Mouse (Mus musculus) intestine, postnatal 0 days (tissue): ENCODE measurements around the gene Prkca. TPM values are rescaled to one million over a fixed set of nuclear protein-coding genes. Genes with fewer than 3 reads are reported as not detected.

Source experiments
- ATAC-seq: fragments of 200-750 bp; cut with Nextera tagmentation; 2 replicates; pipeline ENCODE4 v1.8.0; 2017; ENCODE audit warnings: mild to moderate bottlenecking, moderate TSS enrichment, moderate library complexity
- H3K27ac ChIP-seq: fragments of 300-500 bp; sonication (generic); 2 replicates; pipeline ENCODE4 v1.5.1; 2014; ENCODE audit warnings: mild to moderate bottlenecking, low read depth, low read length, moderate library complexity
- H3K27me3 ChIP-seq: fragments of 300-500 bp; sonication (generic); replicated peaks from 2 replicates; pipeline ENCODE4 v1.6.1; 2014; ENCODE audit warnings: low read length, mixed read lengths; ENCODE audit not compliant: control insufficient read depth, insufficient read depth
- H3K36me3 ChIP-seq: fragments of 300-500 bp; sonication (generic); 2 replicates; pipeline ENCODE4 v1.6.1; 2014; ENCODE audit warnings: mild to moderate bottlenecking, moderate library complexity; ENCODE audit not compliant: control insufficient read depth, insufficient read depth
- H3K4me1 ChIP-seq: fragments of 300-500 bp; sonication (generic); replicated peaks from 2 replicates; pipeline ENCODE4 v1.6.1; 2014; ENCODE audit warnings: antibody characterized with exemption, low read length, mixed read lengths; ENCODE audit not compliant: control insufficient read depth, insufficient read depth
- H3K4me2 ChIP-seq: fragments of 300-500 bp; sonication (generic); replicated peaks from 2 replicates; pipeline ENCODE4 v1.6.1; 2014; ENCODE audit warnings: low read depth, mild to moderate bottlenecking, moderate library complexity
- H3K4me3 ChIP-seq: fragments of 300-500 bp; sonication (generic); 2 replicates; pipeline ENCODE4 v1.5.1; 2014; ENCODE audit warnings: low read depth, low read length
- H3K9ac ChIP-seq: fragments of 300-500 bp; sonication (generic); 2 replicates; pipeline ENCODE4 v1.6.1; 2014; ENCODE audit warnings: mild to moderate bottlenecking, low read depth, low read length
- H3K9me3 ChIP-seq: fragments of 300-500 bp; sonication (generic); 2 replicates; pipeline ENCODE4 v1.6.1; 2016; ENCODE audit warnings: mixed run types; ENCODE audit not compliant: control insufficient read depth
- CTCF ChIP-seq: sonication (generic); IDR thresholded peaks from 2 replicates; pipeline ENCODE4 v1.5.1; 2016; ENCODE audit warnings: low read depth, mild to moderate bottlenecking, control low read depth, antibody characterized with exemption, moderate library complexity
- WGBS: fragments of 180-500 bp; shearing (Covaris S2); extraction: QIAGEN DNeasy Blood & Tissue Kit; methylation state at CpG from one replicate; pipeline ENCODE4 v1.1.7; 2014; 5-methylcytosine and 5-hydroxymethylcytosine counted together
- polyA plus RNA-seq: library from polyadenylated mRNA; unstranded; fragments of >200 nt; fragmentation: Nextera tagmentation; extraction: Ambion mirVana; gene quantifications from 2 replicates; pipeline ENCODE4 v1.2.1, GENCODE M21; 2015

Gene Prkca
- polyA plus RNA-seq, 1 experiment from 2014 or later: 14.5 TPM

- 83% methylated on average over 4 of the region's 4 CpGs for WGBS
- no peaks in the 10 kb centered on the region for H3K27me3 ChIP-seq
- no peak overlapping the region for H3K27ac ChIP-seq
- ATAC-seq: no peak
- H3K4me1 ChIP-seq: peaks cover 7% of the 10 kb centered on the region; the same call in 1 of the 2 replicates
- H3K4me2 ChIP-seq: no peak overlapping the region
- H3K36me3 ChIP-seq: no peaks in the 10 kb centered on the region
- H3K9ac ChIP-seq: no peak overlapping the region
- no peak overlapping the region for H3K4me3 ChIP-seq
- TF ChIP-seq CTCF: no peak
- H3K9me3 ChIP-seq: no peaks in the 10 kb centered on the region
Measured at GRCm38 (mm10) chr11:108230101-108230500, 113.6 kb downstream of the Prkca start.

- WGBS: 73% methylated on average over 8 of the region's 8 CpGs
- Histone ChIP-seq H3K27me3 (no peaks in the 10 kb centered on the region), H3K4me1 (0 out of 2 replicates have a peak, but pooled peaks cover 2% of the 10 kb centered on the region), H3K9ac (no peak overlapping the region), H3K36me3 (no peaks in the 10 kb centered on the region), H3K27ac (no peak overlapping the region), H3K9me3 (no peaks in the 10 kb centered on the region), H3K4me3 (no peak overlapping the region), H3K4me2 (no peak overlapping the region)
- ATAC-seq: no peak
- TF ChIP-seq CTCF: no peak
Measured at GRCm38 (mm10) chr11:108229176-108229946, 114.4 kb downstream of the Prkca start.

DNA sequence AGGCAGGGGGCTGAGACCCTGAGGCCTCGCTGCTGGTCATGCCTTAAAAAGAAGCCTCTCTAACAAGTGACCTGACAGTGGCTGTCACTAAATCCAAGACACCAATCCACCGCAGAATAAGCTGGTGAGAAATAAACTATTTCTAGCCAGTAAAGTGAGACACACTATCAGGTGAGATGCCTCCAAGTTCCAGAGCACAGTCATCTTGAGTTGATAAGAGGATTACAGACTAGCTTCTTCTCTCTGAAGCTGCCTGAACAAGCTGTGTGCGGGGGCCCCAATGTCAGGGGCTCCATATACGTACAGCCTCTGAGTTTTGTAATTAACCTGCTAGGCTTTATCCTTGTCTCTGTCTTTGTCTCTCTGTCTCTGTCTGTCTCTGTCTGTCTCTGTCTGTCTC is 115.2 kb downstream of the Prkca start:
- H3K27ac ChIP-seq: no peak overlapping the region
- H3K4me2 ChIP-seq: no peak overlapping the region
- 0 out of 2 replicates have a peak, but pooled peaks cover 2% of the 10 kb centered on the region for H3K4me1 ChIP-seq
- 71% methylated on average over 4 of the region's 4 CpGs for WGBS
- no peaks in the 10 kb centered on the region for H3K36me3 ChIP-seq
- ATAC-seq: no peak
- H3K9me3 ChIP-seq: no peaks in the 10 kb centered on the region
- H3K27me3 ChIP-seq: no peaks in the 10 kb centered on the region
- no peak overlapping the region for H3K9ac ChIP-seq
- TF ChIP-seq CTCF: no peak
- H3K4me3 ChIP-seq: no peak overlapping the region

DNA sequence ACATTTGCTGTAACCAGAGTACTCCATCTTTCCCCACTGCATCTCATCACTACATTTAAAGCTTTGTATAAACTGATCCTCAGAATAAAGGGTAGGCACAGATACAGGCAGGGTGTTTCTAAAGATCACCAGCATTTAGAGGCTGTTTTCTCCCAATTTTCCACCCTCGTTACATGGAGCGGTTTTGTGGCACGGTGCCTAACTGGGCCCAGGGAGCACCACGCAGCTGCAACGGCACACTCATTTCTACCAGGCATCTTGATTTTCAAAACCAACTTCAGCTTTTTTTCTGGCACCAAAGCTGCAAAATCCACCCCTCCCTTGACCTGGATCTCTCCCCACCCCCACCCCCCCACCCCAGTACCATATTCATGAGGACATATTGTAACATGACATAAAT is 117.5 kb downstream of the Prkca start:
- Histone ChIP-seq H3K9ac (no peak overlapping the region), H3K4me3 (no peak overlapping the region), H3K27ac (no peak overlapping the region), H3K4me2 (no peak overlapping the region), H3K9me3 (no peaks in the 10 kb centered on the region), H3K36me3 (no peaks in the 10 kb centered on the region), H3K4me1 (0 out of 2 replicates have a peak, but pooled peaks cover 2% of the 10 kb centered on the region), H3K27me3 (no peaks in the 10 kb centered on the region)
- 90% methylated on average over 5 of the region's 5 CpGs for WGBS
- no peak for TF ChIP-seq CTCF
- no peak for ATAC-seq

- H3K36me3 ChIP-seq: no peaks in the 10 kb centered on the region
- H3K27me3 ChIP-seq: no peaks in the 10 kb centered on the region
- H3K9me3 ChIP-seq: no peaks in the 10 kb centered on the region
- H3K4me3 ChIP-seq: no peak overlapping the region
- no peak for ATAC-seq
- 0 out of 2 replicates have a peak, but pooled peaks cover 2% of the 10 kb centered on the region for H3K4me1 ChIP-seq
- H3K9ac ChIP-seq: no peak overlapping the region
- no peak for TF ChIP-seq CTCF
- no peak overlapping the region for H3K4me2 ChIP-seq
- H3K27ac ChIP-seq: no peak overlapping the region
- WGBS: 63% methylated on average over 11 of the region's 11 CpGs
Measured at GRCm38 (mm10) chr11:108224233-108224973, 119.3 kb downstream of the Prkca start.

DNA sequence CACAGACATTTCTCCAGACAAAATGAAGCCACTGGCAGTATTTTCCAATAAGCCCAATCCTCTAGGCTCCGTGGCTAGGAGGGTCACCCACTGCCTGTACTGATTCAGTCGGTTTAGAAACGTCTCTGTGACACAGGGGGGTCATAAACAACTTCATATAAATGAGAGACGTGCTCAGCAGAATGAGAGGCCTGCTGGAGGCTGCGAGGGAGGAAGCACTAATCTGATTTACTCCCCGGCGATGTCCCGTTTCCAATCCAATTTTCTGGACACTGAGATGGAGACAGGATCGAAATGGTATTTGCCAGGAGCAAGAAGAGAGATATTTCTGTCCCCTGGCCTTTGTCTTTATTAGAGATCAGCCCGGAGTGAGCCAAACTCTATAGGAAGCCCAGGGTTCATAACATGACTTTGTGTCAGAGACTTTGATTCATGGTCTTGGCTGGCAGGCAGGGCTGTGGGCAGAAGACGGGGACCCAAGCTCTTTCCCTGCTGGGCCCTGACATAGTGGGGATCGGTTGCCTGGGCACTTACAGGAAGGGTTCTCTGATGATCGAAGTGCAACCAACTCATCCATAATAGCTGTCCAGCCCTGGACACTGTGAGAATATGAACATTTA is 120.0 kb downstream of the Prkca start:
- Histone ChIP-seq H3K27ac (no peak overlapping the region), H3K9ac (no peak overlapping the region), H3K4me3 (no peak overlapping the region), H3K4me1 (0 out of 2 replicates have a peak, but pooled peaks cover 2% of the 10 kb centered on the region), H3K27me3 (no peaks in the 10 kb centered on the region), H3K9me3 (no peaks in the 10 kb centered on the region), H3K36me3 (no peaks in the 10 kb centered on the region), H3K4me2 (no peak overlapping the region)
- no peak for TF ChIP-seq CTCF
- 72% methylated on average over 13 of the region's 13 CpGs for WGBS
- ATAC-seq: no peak
